Mouse (Mus musculus) lung, postnatal 0 days (tissue): ENCODE measurements around the gene Sfxn4.

Source experiments
- CTCF ChIP-seq: IDR thresholded peaks from 2 replicates; pipeline ENCODE4 v1.5.1; 2016; ENCODE audit warnings: antibody characterized with exemption, mild to moderate bottlenecking
- EP300 ChIP-seq: IDR thresholded peaks from 2 replicates; pipeline ENCODE4 v1.6.1; 2016; ENCODE audit warnings: antibody characterized with exemption, mild to moderate bottlenecking, control low read depth

GRCm38 (mm10) chr19:60790551-60791161, 70.6 kb downstream of the Sfxn4 start, which contains the start of gene Eif3a:
- TF ChIP-seq CTCF, result peak; percentile 9
- no peak for TF ChIP-seq EP300
